Mouse (Mus musculus): Measurements from ENCODE around the gene Sqor. TPM values are rescaled to one million over a fixed set of nuclear protein-coding genes. Genes with fewer than 3 reads are reported as not detected.

Gene Sqor
- polyA plus RNA-seq, 1 experiment from 2014 or later = 8.5 TPM

DNA sequence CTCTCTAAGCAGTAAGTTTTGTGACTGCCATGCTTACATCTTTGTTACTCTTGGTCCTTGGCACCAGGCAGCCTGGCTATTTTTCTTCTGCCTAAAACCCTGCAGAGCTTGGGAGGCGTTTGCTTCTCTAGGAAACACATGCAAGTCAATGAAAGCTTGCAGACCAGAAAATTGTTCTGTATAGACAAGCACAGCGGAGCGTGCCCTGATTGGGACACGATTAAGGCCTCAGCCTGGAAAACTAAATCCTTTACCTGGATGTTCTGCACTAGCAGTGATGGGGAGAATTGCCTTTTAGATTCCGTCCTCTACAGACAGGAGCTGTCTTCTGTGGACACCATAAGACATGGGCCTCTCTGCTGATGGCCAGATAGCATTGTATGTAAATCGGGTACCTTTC lies 39.4 kb downstream of the Sqor start:
- H3K9me3 ChIP-seq (ENCODE audit: control insufficient read depth, low read length) = no peaks in the 10 kb centered on the region
- H3K27ac ChIP-seq (replicated peaks; ENCODE audit: low read depth, low read length) = no peak overlapping the region
- no peak overlapping the region for H3K9ac ChIP-seq (ENCODE audit: low read depth, low read length)
- 81% methylated on average over 6 of the region's 6 CpGs for WGBS
- H3K27me3 ChIP-seq (replicated peaks; ENCODE audit: control insufficient read depth, insufficient read depth, low read length) = no peaks in the 10 kb centered on the region
- no peaks in the 10 kb centered on the region for H3K36me3 ChIP-seq (ENCODE audit: control insufficient read depth, insufficient read depth, low read length)
- no peak for DNase-seq (ENCODE audit: low spot score)
- no peaks in the 10 kb centered on the region for H3K4me1 ChIP-seq (ENCODE audit: control insufficient read depth, insufficient read depth, low read length)
- no peak overlapping the region for H3K4me2 ChIP-seq (ENCODE audit: low read depth, low read length)
- no peak overlapping the region for H3K4me3 ChIP-seq (ENCODE audit: low read depth, low read length)
- no peak for ATAC-seq (ENCODE audit: low read depth)

DNA sequence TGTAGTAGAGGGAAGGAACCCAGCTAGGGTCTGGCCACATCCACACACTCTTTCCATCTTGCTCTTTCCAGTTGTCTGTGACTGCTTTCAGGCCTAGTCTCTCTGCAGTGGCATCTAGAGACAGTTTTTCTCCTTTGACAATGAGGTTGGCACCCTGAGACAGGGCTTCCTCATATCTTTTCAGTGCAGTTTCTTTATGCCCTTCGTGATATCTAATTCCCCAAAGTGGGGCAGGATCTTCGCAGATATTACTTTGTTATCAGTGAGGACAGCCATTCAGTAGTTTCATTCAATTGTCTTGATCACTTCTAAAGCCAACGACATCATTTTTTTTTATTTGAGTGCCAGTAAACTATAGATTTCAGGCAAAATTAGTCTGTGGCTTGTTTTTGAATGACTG lies 41.0 kb downstream of the Sqor start:
- DNase-seq (ENCODE audit: low spot score) (no peak), ATAC-seq (ENCODE audit: low read depth) (no peak)
- H3K9me3 ChIP-seq (ENCODE audit: control insufficient read depth, low read length) = no peaks in the 10 kb centered on the region
- H3K4me2 ChIP-seq (ENCODE audit: low read depth, low read length) = no peak overlapping the region
- H3K27me3 ChIP-seq (replicated peaks; ENCODE audit: control insufficient read depth, insufficient read depth, low read length) = no peaks in the 10 kb centered on the region
- H3K36me3 ChIP-seq (ENCODE audit: control insufficient read depth, insufficient read depth, low read length) = no peaks in the 10 kb centered on the region
- H3K4me1 ChIP-seq (ENCODE audit: control insufficient read depth, insufficient read depth, low read length) = no peaks in the 10 kb centered on the region
- 92% methylated on average over 3 of the region's 3 CpGs for WGBS
- H3K9ac ChIP-seq (ENCODE audit: low read depth, low read length) = no peak overlapping the region
- H3K4me3 ChIP-seq (ENCODE audit: low read depth, low read length) = no peak overlapping the region
- H3K27ac ChIP-seq (replicated peaks; ENCODE audit: low read depth, low read length) = no peak overlapping the region

DNA sequence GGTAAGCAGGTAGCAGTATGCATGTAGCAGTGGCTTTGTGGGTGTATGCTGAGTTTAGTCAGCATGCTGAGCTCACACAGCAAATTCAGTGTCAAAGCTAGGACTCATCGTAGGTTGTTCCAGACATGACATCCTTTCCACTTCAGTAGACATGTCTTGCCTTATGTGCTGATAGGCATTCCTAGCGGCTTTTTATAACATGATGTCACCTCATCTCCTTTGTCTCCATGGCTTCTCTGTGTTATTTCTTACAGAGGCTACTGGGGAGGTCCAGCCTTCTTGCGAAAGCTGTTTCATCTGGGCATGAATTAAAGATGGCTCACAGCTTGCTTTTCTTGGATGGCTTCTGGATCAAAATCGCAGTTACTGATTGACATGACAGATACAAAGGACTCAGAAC lies 44.0 kb downstream of the Sqor start:
- 90% methylated on average over 4 of the region's 4 CpGs for WGBS
- Histone ChIP-seq H3K9ac (ENCODE audit: low read depth, low read length) (no peak overlapping the region), H3K4me2 (ENCODE audit: low read depth, low read length) (no peak overlapping the region), H3K27me3 (replicated peaks; ENCODE audit: control insufficient read depth, insufficient read depth, low read length) (no peaks in the 10 kb centered on the region), H3K4me1 (ENCODE audit: control insufficient read depth, insufficient read depth, low read length) (no peaks in the 10 kb centered on the region), H3K4me3 (ENCODE audit: low read depth, low read length) (no peak overlapping the region), H3K36me3 (ENCODE audit: control insufficient read depth, insufficient read depth, low read length) (no peaks in the 10 kb centered on the region), H3K9me3 (ENCODE audit: control insufficient read depth, low read length) (no peaks in the 10 kb centered on the region), H3K27ac (replicated peaks; ENCODE audit: low read depth, low read length) (no peak overlapping the region)
- DNase-seq (ENCODE audit: low spot score) = no peak
- ATAC-seq (ENCODE audit: low read depth) = no peak

DNA sequence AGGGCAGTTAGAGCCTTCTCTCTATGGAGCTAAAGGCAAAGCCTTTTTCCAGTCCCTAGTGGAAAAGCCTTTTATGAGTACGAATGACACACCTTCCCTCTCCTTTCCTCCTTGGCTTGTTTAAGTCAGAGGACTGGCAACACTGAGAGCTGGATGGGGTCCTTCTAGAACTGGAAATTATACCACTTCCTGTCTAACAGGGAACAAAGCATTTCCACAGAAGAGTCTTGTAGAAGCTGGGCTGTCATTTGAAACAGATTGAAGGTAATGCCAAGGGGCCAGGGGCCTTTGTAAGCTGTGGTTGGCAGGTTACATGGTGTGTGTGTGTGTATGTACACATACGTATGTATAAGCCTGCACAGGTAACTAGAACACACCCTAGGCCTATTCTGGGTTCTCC lies 51.9 kb downstream of the Sqor start:
- Histone ChIP-seq H3K27ac (replicated peaks; ENCODE audit: low read depth, low read length) (no peak overlapping the region), H3K27me3 (replicated peaks; ENCODE audit: control insufficient read depth, insufficient read depth, low read length) (no peaks in the 10 kb centered on the region), H3K9ac (ENCODE audit: low read depth, low read length) (no peak overlapping the region), H3K9me3 (ENCODE audit: control insufficient read depth, low read length) (no peaks in the 10 kb centered on the region), H3K4me3 (ENCODE audit: low read depth, low read length) (no peak overlapping the region), H3K4me1 (ENCODE audit: control insufficient read depth, insufficient read depth, low read length) (no peaks in the 10 kb centered on the region), H3K4me2 (ENCODE audit: low read depth, low read length) (no peak overlapping the region), H3K36me3 (ENCODE audit: control insufficient read depth, insufficient read depth, low read length) (no peaks in the 10 kb centered on the region)
- no peak for DNase-seq (ENCODE audit: low spot score)
- 75% methylated on average over 2 of the region's 2 CpGs for WGBS
- ATAC-seq (ENCODE audit: low read depth) = no peak

DNA sequence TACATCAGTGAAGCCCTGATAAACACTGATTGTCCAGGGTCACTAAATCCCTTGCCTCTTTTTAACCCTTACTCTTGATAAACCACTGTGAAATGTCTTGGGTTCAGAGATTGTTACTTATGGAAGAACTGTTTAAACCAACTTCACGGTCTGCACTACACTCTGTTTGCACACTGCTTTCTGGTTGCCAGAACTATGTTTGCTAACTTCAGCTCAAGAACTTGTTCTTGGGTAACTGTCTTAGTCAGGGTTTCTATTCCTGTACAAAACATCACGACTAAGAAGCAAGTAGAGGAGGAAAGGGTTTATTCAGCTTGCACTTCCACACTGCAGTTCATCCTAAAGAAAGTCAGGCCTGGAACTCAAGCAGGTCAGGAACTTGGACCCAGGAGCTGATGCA lies 56.2 kb downstream of the Sqor start:
- 66% methylated on average over 2 of the region's 2 CpGs for whole genome bisulfite sequencing
- H3K9ac ChIP-seq (ENCODE audit: low read depth, low read length) = no peak overlapping the region
- H3K27me3 ChIP-seq (replicated peaks; ENCODE audit: control insufficient read depth, insufficient read depth, low read length) = no peaks in the 10 kb centered on the region
- no peak overlapping the region for H3K4me2 ChIP-seq (ENCODE audit: low read depth, low read length)
- no peak overlapping the region for H3K4me3 ChIP-seq (ENCODE audit: low read depth, low read length)
- H3K9me3 ChIP-seq (ENCODE audit: control insufficient read depth, low read length) = no peaks in the 10 kb centered on the region
- ATAC-seq (ENCODE audit: low read depth) = no peak
- no peak for DNase-seq (ENCODE audit: low spot score)
- H3K4me1 ChIP-seq (ENCODE audit: control insufficient read depth, insufficient read depth, low read length) = peaks cover 6% of the 10 kb centered on the region; the same call in 1 of the 2 replicates
- no peak overlapping the region for H3K27ac ChIP-seq (replicated peaks; ENCODE audit: low read depth, low read length)
- H3K36me3 ChIP-seq (ENCODE audit: control insufficient read depth, insufficient read depth, low read length) = no peaks in the 10 kb centered on the region

DNA sequence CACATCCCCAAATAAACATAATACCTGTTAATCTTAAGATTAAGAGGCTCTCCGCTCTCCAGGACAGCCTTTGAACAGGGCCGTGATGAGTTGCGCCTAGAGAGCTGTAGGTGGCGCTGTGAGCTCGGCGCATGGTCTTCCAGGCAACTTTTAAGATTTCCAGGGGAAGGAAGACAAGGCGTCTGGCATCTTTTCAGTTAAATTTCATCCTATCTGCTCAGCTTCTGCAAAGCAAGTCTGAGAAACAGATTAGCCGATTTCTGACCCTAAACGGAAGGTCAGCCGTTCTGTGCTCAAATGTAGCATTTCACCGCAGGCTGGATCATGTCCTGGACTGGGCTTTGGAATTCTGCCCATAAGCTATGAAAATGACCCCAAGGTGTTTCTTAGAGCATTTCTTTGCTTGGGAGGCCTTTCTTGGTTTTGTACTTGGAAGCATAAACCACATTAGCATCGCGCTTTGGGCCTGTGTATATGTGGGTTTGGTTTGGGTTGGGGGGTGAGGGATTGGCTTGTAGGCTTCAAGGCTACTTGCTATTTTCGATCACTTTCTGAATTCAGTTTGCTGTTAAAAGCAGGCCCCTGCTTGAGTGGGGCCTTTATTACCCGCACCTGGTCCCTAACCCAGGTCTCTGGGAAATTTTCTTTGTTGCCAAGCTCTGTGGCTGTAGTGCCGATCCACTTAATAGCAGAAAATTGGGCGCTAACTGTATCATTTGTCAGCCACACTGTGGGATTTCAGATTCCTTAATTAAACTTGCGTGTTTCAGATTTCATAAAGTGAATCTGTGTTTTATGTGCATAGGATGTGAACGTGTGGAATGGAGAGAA lies 60.6 kb downstream of the Sqor start:
- ATAC-seq (ENCODE audit: low read depth) = peak; percentile 71; the same call in 1 of the 2 replicates
- Histone ChIP-seq H3K9me3 (ENCODE audit: control insufficient read depth, low read length) (no peaks in the 10 kb centered on the region), H3K4me1 (ENCODE audit: control insufficient read depth, insufficient read depth, low read length) (peaks cover 6% of the 10 kb centered on the region; the same call in 1 of the 2 replicates), H3K4me2 (ENCODE audit: low read depth, low read length) (peak overlapping the region; percentile 39), H3K27me3 (replicated peaks; ENCODE audit: control insufficient read depth, insufficient read depth, low read length) (no peaks in the 10 kb centered on the region), H3K9ac (ENCODE audit: low read depth, low read length) (no peak overlapping the region; the same call in 1 of the 2 replicates), H3K27ac (replicated peaks; ENCODE audit: low read depth, low read length) (no peak overlapping the region), H3K4me3 (ENCODE audit: low read depth, low read length) (no peak overlapping the region), H3K36me3 (ENCODE audit: control insufficient read depth, insufficient read depth, low read length) (no peaks in the 10 kb centered on the region)
- 26% methylated on average over 19 of the region's 19 CpGs for WGBS
- peak; percentile 86 for DNase-seq (ENCODE audit: low spot score)

DNA sequence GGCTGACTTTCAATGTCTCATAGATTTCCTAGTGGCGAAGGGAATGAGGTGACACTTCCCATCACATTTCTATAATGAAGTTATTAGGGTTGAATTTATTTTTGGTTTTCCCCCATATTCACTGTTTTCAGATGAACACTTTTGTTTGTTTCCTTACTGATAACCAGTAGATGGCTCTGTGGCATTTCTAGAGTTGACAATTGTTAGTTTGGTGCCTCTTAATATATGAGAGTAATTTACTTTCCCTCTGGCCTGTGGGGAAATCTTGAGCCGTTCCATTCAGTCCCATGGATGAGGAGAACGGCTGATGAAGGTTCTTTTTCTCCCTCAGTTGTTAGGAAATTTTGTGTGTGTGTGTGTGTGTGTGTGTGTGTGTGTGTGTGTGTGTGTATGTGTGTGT lies 61.3 kb downstream of the Sqor start:
- H3K4me1 ChIP-seq (ENCODE audit: control insufficient read depth, insufficient read depth, low read length) = peaks cover 6% of the 10 kb centered on the region; the same call in 1 of the 2 replicates
- 58% methylated on average over 3 of the region's 3 CpGs for WGBS
- no peak overlapping the region for H3K27ac ChIP-seq (replicated peaks; ENCODE audit: low read depth, low read length)
- no peaks in the 10 kb centered on the region for H3K36me3 ChIP-seq (ENCODE audit: control insufficient read depth, insufficient read depth, low read length)
- DNase-seq (ENCODE audit: low spot score) (peak; percentile 38), ATAC-seq (ENCODE audit: low read depth) (no peak)
- H3K27me3 ChIP-seq (replicated peaks; ENCODE audit: control insufficient read depth, insufficient read depth, low read length) = no peaks in the 10 kb centered on the region
- no peak overlapping the region for H3K4me2 ChIP-seq (ENCODE audit: low read depth, low read length)
- H3K9ac ChIP-seq (ENCODE audit: low read depth, low read length) = no peak overlapping the region
- H3K4me3 ChIP-seq (ENCODE audit: low read depth, low read length) = no peak overlapping the region
- no peaks in the 10 kb centered on the region for H3K9me3 ChIP-seq (ENCODE audit: control insufficient read depth, low read length)

DNA sequence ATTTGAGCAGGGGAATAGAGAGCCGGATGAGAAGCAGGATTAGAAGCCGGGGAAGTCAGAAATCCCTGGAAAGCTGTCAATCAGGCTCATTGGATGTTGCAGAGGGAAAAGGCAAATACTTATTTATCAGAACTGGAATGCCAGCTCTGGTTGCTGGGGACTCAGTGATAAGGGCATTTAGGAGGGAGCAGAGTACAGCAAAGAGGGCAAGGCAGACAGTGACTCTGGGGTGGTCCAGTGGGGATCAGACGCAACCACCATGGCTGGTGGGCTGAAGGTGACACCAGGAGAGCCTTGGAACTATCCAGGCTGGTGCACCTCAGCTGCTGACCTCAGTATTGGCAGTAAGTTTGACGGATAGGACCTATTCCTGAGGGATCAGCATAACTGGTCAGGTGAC lies 89.6 kb downstream of the Sqor start:
- Histone ChIP-seq H3K4me3 (ENCODE audit: low read depth, low read length) (no peak overlapping the region), H3K36me3 (ENCODE audit: control insufficient read depth, insufficient read depth, low read length) (no peaks in the 10 kb centered on the region), H3K27me3 (replicated peaks; ENCODE audit: control insufficient read depth, insufficient read depth, low read length) (no peaks in the 10 kb centered on the region), H3K9ac (ENCODE audit: low read depth, low read length) (no peak overlapping the region), H3K9me3 (ENCODE audit: control insufficient read depth, low read length) (no peaks in the 10 kb centered on the region), H3K27ac (replicated peaks; ENCODE audit: low read depth, low read length) (no peak overlapping the region), H3K4me2 (ENCODE audit: low read depth, low read length) (no peak overlapping the region), H3K4me1 (ENCODE audit: control insufficient read depth, insufficient read depth, low read length) (no peaks in the 10 kb centered on the region)
- DNase-seq (ENCODE audit: low spot score) = no peak
- ATAC-seq (ENCODE audit: low read depth) = no peak
- 59% methylated on average over 4 of the region's 4 CpGs for WGBS

DNA sequence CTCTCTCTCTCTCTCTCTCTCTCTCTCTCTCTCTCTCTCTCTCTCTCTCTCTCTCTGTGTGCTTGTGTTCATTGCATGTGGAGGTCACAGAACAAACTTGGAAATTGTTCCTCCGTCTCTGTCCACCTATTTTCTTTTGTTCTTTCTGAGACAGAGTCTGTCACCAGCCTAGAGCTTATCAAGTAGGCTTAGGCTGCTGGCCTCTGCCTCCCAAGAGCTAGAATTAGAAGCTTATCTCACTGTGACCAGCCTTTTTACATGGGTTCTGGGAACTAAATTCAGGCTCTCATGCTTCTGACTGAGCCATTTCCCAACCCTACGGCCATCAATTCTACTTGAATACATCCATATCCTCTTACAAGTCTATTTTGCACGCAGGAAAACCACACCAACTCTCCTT lies 90.3 kb downstream of the Sqor start:
- H3K27ac ChIP-seq (replicated peaks; ENCODE audit: low read depth, low read length) = no peak overlapping the region
- H3K9me3 ChIP-seq (ENCODE audit: control insufficient read depth, low read length) = no peaks in the 10 kb centered on the region
- H3K4me2 ChIP-seq (ENCODE audit: low read depth, low read length) = no peak overlapping the region
- DNase-seq (ENCODE audit: low spot score) (no peak), ATAC-seq (ENCODE audit: low read depth) (no peak)
- H3K4me3 ChIP-seq (ENCODE audit: low read depth, low read length) = no peak overlapping the region
- no peaks in the 10 kb centered on the region for H3K27me3 ChIP-seq (replicated peaks; ENCODE audit: control insufficient read depth, insufficient read depth, low read length)
- no peaks in the 10 kb centered on the region for H3K36me3 ChIP-seq (ENCODE audit: control insufficient read depth, insufficient read depth, low read length)
- H3K9ac ChIP-seq (ENCODE audit: low read depth, low read length) = no peak overlapping the region
- H3K4me1 ChIP-seq (ENCODE audit: control insufficient read depth, insufficient read depth, low read length) = no peaks in the 10 kb centered on the region
- WGBS = 70% methylated on average over 3 of the region's 3 CpGs

Measured in embryonic facial prominence, embryonic 14.5 days (tissue).